Mouse (Mus musculus): Measurements from ENCODE around the gene Kcnj10.

Gene Kcnj10

GRCm38 (mm10) chr1:172340729-172341321 is at the start of gene Kcnj10:
TSS of gene Kcnj10 (plus strand) at chr1:172341210.
- peak; percentile 68 for DNase-seq (ENCODE audit: low read depth, low spot score)

GRCm38 (mm10) chr1:172292880-172293279 is 48.1 kb upstream of the Kcnj10 start:
- no peak for DNase-seq (ENCODE audit: low read depth, low spot score)

- no peak for DNase-seq (ENCODE audit: low read depth, low spot score)
These were observed 47.6 kb upstream of the Kcnj10 start for GRCm38 (mm10) chr1:172293449-172293848.

- no peak for DNase-seq (ENCODE audit: low read depth, low spot score)
These were observed 45.2 kb upstream of the Kcnj10 start for GRCm38 (mm10) chr1:172295751-172296197.

- DNase-seq (ENCODE audit: low read depth, low spot score), result no peak
These were observed 44.0 kb upstream of the Kcnj10 start for GRCm38 (mm10) chr1:172296816-172297510.

- DNase-seq (ENCODE audit: low read depth, low spot score), result no peak
These were observed 43.1 kb upstream of the Kcnj10 start, which contains the start of gene Atp1a2 for GRCm38 (mm10) chr1:172297611-172298537. TSS of gene Atp1a2 (minus strand) at chr1:172298064.

- DNase-seq (ENCODE audit: low read depth, low spot score), result no peak
These were observed 41.5 kb upstream of the Kcnj10 start for GRCm38 (mm10) chr1:172299528-172299927.

- DNase-seq (ENCODE audit: low read depth, low spot score), result no peak
These were observed 40.8 kb upstream of the Kcnj10 start for GRCm38 (mm10) chr1:172300247-172300646.

GRCm38 (mm10) chr1:172301180-172301579 is 39.8 kb upstream of the Kcnj10 start:
- no peak for DNase-seq (ENCODE audit: low read depth, low spot score)

- DNase-seq (ENCODE audit: low read depth, low spot score), result no peak
These were observed 38.7 kb upstream of the Kcnj10 start for GRCm38 (mm10) chr1:172302311-172302710.

- no peak for DNase-seq (ENCODE audit: low read depth, low spot score)
These were observed 38.2 kb upstream of the Kcnj10 start for GRCm38 (mm10) chr1:172302851-172303250.

- DNase-seq (ENCODE audit: low read depth, low spot score), result no peak
These were observed 36.6 kb upstream of the Kcnj10 start for GRCm38 (mm10) chr1:172304443-172304842.

- DNase-seq (ENCODE audit: low read depth, low spot score), result no peak
These were observed 35.9 kb upstream of the Kcnj10 start for GRCm38 (mm10) chr1:172305153-172305552.

GRCm38 (mm10) chr1:172305635-172306034 is 35.4 kb upstream of the Kcnj10 start:
- DNase-seq (ENCODE audit: low read depth, low spot score), result no peak

- no peak for DNase-seq (ENCODE audit: low read depth, low spot score)
These were observed 34.8 kb upstream of the Kcnj10 start for GRCm38 (mm10) chr1:172306196-172306595.

GRCm38 (mm10) chr1:172306885-172307284 is 34.1 kb upstream of the Kcnj10 start:
- no peak for DNase-seq (ENCODE audit: low read depth, low spot score)

GRCm38 (mm10) chr1:172307936-172308335 is 33.1 kb upstream of the Kcnj10 start:
- no peak for DNase-seq (ENCODE audit: low read depth, low spot score)

- DNase-seq (ENCODE audit: low read depth, low spot score), result no peak
These were observed 32.6 kb upstream of the Kcnj10 start for GRCm38 (mm10) chr1:172308409-172308808.

GRCm38 (mm10) chr1:172309699-172310398 is 31.2 kb upstream of the Kcnj10 start:
- DNase-seq (ENCODE audit: low read depth, low spot score), result peak; percentile 86

- peak; percentile 71 for DNase-seq (ENCODE audit: low read depth, low spot score)
These were observed 29.6 kb upstream of the Kcnj10 start for GRCm38 (mm10) chr1:172311248-172311906.
